Mouse (Mus musculus) mesoderm, embryonic 11.5 days (tissue): ENCODE measurements at regions not wholly inside any gene's neighbourhood (a gene's known extent, or its start where the extent isn't known, plus 50 kb on each side); places are given as distances from the start of the nearest gene placed in this dataset.
"Not testable (repeated sequence)": the region's sequence is repeated elsewhere in the genome, so short reads cannot be mapped to it uniquely, and the experiment has no call there.

Source experiments
- DNase-seq: peaks from one replicate; pipeline ENCODE4 v3.0.0-alpha.2; 2012; ENCODE audit warnings: low read depth, low spot score

DNA sequence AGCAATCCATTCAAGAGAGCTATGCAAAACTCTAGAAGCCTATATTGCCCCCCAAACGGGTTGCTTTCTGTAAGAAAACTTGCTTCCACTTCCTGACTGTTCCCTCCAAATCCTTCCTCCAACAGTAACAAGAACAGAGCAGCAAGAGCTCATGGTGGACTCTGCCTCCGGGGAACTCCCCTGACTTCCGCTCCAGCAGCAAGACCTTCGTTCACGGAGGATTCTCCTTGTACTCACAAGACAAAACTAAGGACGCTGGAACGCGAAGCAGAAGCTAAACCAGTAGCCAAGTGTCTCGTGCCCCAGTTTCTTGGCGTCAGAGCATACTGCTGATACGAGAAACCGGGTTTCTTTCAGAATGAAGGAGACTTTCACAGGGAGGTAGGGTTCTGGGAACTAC, 50.7 kb downstream of the H2al2a start:
- no peak for DNase-seq

DNA sequence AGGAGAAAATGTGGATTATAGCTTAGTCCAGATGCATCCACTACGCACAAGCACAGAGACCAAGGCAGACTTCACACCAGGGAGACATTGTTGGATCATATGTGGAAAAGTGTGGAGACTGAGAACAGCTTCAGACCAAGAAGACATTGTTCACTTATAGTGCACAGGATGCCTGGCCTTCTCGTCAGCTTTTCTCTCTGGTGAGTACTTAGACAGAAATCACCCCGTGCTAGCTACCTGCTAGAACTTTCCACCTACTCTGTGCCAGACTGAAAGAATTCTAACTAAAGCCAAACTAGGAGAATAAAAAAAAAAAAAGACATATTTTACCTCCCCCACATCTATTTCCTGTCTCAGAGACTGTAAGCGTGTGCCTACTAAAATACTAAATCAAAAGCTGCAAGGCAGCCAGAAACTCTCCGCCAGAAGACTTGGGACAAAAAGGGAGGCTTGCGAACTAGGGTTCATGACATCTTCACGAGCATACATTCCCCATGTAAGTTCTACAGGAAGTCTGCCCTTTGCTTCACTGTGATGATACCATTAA, 51.3 kb downstream of the H2al2a start:
- DNase-seq = no peak

DNA sequence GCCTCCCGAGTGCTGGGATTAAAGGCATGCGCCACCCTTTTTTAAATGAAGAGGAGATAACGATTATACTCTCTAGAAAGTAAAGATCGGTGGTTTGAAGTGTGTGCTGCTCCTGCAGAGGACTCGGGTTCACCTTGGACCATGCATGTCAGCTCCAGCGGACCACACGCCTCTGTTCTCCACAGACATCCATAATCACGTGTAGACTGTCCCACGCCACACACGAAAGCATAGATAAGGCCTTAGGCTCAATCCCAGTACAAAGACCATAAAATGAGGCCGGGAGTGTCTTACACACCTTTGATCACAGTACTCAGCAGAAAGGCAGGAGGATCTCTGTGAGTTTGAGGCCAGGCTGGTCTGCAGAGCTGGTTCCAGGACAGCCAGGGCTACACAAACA, 53.3 kb downstream of the H2al2a start:
- no peak for DNase-seq

DNA sequence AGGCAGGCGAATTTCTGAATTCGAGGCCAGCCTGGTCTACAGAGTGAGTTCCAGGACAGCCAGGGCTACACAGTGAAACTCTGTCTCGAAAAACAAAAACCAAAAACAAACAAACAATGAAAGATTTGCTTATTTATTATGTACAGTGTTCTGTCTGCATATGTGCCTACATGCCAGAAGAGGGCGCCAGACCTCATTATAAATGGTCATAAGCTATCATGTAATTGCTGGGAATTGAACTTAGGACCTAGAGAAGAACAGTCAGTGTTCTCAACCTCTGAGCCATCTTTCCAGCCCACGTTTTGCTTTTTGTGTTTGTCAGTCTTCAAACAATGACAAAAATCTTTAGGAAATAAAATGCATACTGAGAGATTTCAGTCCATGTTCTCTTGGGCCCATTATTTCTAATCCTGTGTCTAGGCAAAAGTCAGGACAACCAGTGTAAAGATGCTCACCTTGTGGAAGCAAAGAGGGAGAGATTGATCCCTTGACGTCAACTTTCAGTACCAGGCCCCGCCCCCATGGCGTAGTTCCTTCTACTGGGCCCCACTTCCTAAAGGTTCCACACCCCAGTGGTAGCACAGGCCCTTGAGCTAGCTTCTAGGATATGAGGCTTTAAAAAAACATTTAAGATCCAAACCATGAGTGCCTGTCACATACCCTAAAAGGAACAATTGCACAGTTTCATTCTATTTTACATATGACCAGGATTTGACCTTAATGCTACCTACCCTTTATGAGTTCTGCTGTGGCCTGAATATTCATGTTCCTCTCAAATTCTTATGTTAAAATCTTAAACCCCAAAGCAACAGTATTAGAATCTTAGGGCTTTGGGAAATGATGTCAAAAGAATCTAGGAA, 54.0 kb downstream of the H2al2a start:
- DNase-seq = no peak

DNA sequence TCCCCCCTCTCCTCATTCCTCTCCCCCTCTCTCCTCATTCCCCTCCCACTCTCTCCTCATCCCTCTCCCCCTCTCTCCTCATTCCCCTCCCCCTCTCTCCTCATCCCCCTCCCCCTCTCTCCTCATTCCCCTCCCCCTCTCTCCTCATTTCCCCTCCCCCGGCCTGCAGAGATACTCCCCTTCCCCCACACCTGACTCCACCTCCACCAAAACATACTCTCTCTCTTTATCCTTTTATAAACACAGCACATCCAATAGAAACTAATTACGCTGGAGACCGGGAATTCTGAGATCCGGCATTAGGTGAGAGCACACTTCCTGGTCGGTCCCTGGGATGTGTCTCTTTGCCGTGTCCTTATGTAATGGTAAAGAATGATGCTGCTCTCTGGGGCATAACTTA, 54.8 kb downstream of the H2al2a start:
- no peak for DNase-seq

DNA sequence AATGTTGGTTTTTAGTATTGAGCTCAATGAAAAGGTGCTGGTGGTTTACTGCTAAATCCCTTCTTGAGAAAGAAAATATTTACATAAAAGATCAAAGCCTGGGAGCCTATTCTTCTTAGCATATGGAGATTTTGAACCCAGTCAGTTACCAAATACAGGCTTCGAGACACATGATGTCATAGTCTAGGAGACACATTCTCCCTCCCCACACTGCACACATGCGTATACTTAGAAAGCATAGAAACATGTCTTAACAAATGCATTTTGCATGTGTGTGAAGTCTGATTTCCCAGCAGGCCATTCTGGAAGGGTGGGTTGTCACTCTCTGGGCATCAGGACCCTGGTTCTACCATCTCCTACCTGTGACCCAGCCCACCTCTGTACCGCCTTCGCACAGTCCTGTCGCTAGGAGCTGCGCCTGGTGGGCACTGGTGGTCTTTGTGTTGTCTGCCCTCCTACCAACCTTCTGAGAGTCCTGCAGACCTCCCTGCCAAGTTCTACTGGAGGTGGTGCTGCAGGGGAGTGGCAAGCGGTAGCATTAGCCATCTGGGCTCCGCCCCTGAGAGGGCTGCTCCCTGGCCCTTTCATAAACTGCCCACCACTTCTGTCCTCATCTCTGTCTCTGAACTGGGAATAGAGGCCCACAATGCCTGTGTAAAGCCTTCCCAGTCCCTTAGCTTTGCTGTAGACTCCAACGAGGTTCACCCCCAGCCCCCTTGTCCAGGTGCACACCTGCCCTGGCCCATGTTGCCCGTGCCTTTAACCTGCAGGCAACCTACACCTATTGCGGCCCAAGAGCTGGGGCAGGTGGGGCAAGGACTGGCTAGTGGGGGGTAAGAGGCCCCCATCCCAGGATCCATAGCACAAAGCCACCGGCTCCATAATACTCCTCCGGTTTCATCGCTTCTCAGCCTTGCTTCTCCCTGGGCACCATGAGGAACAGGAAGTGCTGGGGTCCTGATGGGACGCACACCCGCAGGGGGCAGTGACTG, 56.6 kb downstream of the H2al2a start:
- DNase-seq = not testable (repeated sequence)

DNA sequence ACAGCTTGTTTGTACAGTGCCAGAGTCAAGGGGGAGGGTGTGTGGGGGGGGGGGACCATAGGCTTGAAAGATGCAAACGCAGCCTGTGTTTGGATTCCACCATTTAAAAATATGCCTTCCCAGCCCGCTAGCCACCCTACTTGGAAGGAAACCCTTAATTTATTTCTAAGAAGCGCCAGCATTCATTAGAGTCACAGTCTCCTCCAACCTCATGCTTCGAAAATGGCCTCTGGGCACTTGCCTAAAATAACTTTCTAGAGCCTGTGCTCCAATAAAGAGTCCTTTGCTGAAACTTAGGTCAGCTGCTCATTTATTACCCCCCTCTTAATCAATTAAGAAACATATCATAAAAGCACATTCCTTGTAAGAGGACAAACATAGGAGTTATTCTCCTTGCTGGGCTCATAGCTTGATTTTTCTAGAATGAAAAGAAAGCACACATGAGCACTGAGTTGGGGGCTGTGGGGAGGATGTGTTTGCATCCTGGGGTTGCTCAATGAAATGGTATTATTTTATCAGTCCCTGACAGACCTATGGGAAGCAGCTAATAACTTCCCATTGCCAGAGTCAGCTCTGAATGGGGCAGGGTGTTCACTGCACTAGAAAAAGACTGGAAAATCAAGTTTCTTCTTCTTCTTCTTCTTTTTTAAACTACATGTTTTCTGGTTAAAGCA, 57.4 kb downstream of the H2al2a start:
- no peak for DNase-seq

DNA sequence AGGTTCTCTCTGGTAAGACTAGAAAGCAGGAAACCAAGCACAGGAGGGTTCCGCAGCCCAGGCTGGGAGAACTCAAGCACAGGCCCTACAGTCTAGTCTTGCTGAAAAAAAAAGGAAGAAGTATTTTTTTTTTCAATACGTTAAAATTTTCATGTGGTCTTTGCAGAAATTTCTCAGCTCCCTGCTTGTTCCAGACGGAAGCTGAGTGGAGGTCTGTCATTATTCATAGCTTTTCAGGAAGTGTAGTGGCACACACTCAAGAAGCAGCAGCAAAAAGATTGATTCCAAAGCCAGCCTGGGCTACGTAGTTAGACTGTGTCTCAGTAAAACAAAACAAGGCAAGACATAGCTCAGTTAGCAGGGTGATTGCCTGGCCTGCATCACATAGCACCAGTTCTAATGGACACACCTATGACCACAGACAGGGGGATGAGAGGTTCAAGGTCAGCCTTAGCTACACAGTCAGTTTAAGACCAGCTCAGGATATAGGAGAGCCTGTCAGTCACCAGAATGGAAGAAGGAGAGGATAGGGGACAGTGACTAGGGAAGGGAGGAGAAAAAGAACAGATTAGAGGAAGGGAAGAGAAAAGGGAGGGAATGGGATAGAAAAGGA, 60.1 kb downstream of the H2al2a start:
- no peak for DNase-seq

DNA sequence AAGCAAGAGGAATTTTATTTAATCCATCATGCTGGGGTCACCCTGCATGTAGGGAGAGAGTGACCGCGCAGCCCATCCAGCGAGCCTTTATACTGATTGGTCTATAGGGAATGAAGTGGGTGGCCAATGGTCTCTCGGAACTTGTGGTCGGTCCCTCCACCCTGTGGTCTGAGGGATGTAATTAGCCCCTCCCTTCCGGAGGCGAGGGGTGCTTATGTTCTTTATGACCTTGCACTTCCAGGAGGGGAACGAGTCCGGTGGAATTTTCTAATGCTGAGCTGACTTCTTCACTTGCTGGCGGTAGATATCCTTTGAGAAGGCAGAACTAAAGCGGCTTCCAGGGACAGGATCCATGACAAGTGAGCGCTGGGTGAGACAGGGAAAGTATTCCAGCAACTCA, 60.8 kb downstream of the H2al2a start:
- no peak for DNase-seq

DNA sequence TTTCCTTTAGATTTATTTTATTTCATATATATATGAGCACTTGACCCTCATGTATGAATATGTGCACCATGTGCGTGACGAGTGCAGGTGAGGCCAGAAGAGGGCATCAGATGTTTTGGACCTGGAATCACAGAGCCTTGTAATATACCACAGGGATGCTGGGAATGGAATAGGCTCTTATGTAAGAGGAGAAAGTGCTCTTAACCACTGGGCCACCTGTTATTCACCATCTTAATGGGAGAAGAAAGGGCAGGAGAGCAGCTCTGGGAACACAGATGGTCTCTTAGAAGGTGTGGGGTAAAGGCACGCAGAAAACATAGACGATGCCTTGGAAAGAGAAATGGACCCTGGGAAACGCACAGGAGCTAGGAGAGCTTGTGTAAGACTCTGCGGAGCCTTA, 61.3 kb downstream of the H2al2a start:
- no peak for DNase-seq

DNA sequence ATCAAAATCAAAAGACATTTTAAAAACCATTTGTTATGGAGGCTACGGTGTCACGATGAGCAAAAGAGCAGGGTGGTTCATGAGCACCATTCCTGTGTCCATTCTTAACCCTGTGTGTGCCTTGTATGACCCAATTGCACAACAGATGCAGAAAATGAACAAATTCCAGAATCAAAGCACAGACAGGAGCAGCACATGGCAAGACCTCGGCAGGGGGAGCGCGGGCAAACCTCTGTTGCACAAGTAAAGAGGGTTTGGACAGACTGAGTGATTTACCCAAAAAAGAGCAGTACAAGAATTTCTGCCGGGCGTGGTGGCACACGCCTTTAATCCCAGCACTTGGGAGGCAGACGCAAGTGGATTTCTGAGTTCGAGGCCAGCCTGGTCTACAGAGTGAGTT, 62.1 kb downstream of the H2al2a start:
- no peak for DNase-seq

DNA sequence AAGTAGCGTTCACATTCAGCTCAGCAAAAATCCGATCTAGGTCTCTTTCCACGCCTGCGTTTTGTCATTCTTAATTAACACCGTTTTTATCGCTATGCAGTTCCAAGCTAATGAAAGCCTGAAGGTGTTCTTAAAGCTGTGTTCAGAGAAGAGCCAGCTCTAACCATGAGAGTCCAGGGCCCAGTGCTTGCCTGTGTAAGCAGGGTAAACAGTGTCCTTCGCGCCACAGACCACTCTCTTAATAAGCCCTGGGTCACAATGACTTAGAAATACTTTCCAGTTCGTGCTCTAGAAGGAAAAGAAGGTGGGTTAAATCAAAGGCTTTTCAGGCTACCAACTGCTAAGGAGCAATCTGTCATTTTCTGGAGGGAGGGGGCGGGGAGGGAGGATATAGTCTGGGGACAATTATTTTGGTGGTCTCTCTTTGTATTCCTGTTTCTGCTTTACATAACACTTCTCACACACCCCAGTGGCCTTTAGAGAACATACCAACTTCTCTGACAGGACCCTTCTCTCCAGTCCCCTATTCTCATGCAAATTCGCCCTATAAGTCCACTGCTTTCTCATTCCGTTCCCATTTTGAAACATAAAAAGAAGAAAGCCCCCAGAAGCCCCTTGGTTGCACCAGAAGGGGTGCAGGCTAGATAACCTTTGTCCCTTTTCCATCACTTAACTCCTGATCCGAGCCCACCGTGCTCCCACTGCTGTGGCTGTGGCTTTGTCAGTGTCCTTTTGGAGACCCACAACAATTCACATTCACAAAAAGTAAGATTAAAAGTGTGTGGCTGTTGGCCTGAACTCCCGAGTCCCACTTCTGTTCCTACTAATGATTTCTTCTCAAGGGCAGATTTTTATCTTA, 63.6 kb downstream of the H2al2a start:
- DNase-seq = peak; percentile 49

DNA sequence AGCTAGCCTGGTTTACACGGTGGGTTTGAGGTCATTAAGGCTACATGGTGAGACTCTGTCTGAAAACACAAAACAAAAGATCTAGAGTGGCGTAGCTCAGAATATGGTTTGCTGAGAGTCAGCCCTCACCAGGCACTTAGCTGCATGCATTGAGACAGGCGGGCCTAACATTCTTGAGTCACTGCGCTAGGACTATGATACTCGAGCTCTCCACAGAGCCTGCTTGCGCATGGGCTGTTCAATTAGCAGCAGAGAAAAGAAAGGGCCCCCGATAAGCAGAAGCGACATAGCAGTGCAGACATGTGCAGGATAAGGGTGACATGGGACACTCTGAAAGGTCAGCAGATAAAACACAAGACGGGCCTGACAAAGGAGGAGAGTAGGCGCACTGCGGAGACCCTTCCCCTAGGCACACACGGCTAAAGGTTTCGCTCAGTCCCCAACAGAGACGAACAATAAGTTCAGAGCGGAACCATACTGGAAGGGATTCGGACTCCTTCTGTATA, 64.3 kb downstream of the H2al2a start:
- DNase-seq = no peak

DNA sequence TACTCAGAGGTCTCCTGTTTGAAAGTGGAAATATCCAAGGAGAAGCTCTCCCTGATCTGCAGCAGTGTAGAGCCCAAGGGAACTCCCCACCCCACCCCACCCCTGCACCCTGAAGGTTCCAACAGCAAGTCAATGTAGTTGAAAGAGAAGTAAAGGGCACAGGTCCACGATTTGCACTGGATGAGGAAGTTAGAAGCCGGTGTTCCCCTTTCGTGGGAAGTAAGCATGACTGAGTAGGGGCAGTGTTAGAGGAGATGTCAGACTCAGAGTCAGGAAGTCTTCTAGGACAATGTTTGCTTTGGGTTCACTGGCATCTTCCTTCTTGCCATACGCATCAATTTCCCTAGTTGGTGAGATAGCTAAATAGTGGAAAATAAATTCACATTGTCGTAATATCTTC, 64.9 kb downstream of the H2al2a start:
- no peak for DNase-seq

DNA sequence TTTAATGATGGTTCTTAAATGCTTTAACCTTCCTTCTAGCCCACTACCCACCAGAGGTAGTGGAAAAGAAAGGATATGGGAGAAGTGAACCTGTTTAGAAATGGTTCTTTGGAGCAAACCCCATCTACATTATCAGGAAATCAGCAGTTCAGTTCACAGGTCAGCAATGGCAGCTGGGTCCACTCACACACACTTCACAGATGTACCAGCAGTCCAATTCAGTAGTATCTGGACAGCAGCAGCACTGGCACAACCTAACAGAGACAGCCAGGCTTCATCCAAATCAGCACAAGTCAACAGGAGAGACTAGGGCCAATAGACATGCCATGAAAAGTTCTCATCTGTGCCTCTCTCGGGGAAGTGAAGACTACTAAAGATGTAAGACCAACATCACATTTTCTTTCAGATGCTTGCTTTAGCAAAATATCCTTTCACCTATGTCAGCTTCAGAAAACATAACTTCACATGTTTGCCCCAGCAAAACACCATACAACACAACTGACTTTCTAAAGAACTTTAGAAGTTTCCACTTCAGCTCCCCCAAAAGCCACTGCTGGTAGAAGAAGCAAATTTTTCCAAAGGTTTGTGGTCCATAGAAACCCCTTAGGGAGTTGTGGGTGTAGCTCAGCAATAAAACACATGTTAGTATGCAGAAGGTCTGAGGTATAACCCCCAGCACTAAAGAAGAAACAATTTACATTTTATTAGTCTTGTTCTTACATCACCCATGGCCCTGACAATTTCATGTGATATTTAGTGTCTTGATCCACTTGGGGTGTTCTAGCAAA, 77.7 kb downstream of the H2al2a start:
- DNase-seq = no peak

DNA sequence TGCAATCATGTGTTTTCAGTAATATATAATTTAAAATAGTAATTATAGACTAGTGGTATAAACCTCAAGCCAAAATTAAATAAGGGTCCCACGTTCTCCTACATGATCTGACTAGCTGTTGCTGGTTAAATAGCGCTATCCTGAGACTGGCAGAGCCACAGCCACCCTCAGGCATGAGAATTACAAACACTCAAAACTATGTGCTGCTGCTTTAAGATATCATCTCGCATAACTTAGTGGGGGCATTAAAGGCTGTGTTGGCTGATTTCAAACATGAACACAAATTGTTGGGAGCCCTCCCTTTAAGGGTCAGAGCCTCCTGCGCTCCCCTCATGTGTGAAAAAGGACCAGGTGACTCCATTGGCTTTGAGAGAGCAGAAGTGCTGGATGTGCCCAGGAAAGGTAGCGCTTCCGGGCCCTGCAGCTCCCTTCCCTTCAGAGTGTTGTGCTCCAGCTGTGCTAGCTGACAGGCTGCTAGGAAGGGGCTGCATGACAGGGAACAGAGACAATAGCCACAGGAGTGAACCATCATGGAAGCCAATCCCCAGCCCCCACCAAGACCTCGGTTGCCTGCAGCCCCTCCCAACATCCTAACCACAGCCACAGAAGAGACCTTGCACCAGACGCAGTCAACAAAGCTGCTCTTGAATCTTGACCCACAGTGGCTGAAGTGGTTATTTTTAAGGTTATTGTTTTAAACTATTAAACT, 79.4 kb downstream of the H2al2a start:
- DNase-seq = no peak

DNA sequence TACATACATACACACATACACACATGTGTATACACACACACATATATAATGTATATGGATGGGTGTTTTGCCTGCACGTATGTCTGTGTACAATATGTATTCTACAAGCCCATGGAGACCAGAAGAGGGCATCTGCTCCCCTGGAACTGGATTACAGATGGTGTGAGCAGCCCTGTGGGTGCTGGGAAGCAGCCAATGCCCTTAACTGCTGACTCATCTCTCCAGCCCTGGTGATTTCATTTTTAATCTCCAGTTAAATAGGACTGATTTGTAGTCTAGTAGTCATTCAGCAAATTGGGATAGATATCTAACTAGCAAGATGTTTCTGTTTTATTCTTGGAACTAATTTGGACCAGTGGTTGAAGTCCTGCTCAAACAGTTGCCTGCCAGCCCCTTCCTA, 94.1 kb downstream of the H2al2a start:
- no peak for DNase-seq

DNA sequence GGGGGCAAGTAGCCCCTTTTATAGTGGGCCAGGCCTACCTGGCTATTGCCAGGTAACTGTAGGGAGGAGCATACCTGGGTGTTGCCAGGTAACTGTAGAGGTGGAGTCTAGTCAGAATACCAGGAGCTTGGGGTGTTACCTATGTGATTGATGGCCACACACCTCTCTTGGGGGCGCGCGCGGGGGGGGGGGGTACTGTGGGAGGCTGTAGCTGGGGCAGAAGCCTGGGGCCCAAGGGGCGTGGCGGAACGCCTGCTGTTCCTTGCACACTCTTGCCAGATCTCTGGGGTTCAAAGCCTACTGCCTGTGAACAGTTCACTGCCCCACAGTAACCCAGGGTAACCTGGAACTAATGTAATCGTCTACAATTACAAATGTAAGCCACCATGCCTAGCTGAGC, 96.6 kb downstream of the H2al2a start:
- no peak for DNase-seq

DNA sequence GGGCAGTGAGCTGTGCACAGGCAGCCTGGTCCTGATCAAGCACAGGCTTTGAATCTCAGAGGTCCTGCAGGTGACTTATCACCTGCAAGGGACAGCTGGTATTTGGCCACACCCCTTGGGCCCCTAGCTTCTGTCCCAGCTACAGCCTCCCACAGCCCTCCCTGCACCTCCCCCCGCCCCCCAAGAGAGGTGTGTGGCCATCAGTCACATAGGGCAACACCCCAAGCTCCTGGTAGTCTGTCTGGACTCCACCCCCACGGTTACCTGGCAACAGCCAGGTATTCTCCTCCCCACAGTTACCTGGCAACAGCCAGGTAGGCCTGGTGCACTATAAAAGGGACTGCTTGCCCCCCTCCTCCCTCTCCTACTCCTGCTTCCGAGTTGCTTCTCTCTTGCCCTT, 98.0 kb downstream of the H2al2a start:
- DNase-seq = no peak
